Mouse (Mus musculus): ENCODE results near the gene Pigr. TPM values are rescaled to one million over a fixed set of nuclear protein-coding genes. Genes with fewer than 3 reads are reported as not detected.

Pigr gene
- total RNA-seq (2014; rRNA removed) (482 and 517 TPM in 2 replicates), polyA plus RNA-seq (2012; rRNA removed) (579 and 633 TPM in 2 replicates)

DNA sequence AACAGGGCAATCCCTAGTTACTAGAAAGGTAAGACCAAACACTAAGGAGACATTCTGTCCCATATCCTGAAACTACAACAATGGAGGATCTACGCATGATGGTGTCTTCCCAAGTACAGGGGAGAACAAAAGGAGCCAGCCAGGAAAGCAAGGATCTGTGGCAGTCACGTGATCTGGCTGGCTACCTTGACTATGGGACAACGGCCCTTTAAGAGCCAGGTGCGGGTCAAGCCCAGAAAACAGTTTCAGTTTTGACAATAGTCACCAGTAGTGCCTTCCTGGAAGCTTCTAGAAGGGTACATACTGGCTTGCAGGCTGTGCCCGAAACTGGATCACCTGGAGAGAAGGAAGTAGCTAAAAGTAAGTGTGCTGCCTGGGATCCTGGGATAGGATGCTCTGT, at the start of gene Pigr:
Gene Pigr (plus strand): TSS at position 237 of the 400 bp plus-strand sequence.
- H3K9ac ChIP-seq (ENCODE audit: low read depth, low read length): peak within 1 kb of the TSS; percentile 83
- H3K4me1 ChIP-seq (ENCODE audit: control insufficient read depth, insufficient read depth, low read length): peaks cover 36% of the 10 kb centered on the region
- peak within 1 kb of the TSS; percentile 72 for H3K4me3 ChIP-seq (ENCODE audit: insufficient read depth, low read depth, low read length)
- H3K36me3 ChIP-seq (ENCODE audit: control insufficient read depth, insufficient read depth, low read length): no peaks in the 10 kb centered on the region
- peak within 1 kb of the TSS; percentile 96 for H3K27ac ChIP-seq (replicated peaks; ENCODE audit: insufficient read depth, low read depth, low read length)
- peak; percentile 89 for DNase-seq (ENCODE audit: extremely low read depth, low read depth, low spot score)
- H3K27me3 ChIP-seq (ENCODE audit: control insufficient read depth, insufficient read depth, low read length): no peaks in the 10 kb centered on the region
- WGBS: 57% methylated on average over 5 of the region's 5 CpGs
- H3K79me2 ChIP-seq (ENCODE audit: control insufficient read depth, insufficient read depth, low read length): peaks cover 17% of the 10 kb centered on the region
- TF ChIP-seq CTCF (IDR thresholded peaks at IDR 0.05; ENCODE audit: low read depth, low read length): no peak
- no peak for TF ChIP-seq POLR2A (IDR thresholded peaks at IDR 0.05; ENCODE audit: extremely low read depth, insufficient read depth, low read length)

DNA sequence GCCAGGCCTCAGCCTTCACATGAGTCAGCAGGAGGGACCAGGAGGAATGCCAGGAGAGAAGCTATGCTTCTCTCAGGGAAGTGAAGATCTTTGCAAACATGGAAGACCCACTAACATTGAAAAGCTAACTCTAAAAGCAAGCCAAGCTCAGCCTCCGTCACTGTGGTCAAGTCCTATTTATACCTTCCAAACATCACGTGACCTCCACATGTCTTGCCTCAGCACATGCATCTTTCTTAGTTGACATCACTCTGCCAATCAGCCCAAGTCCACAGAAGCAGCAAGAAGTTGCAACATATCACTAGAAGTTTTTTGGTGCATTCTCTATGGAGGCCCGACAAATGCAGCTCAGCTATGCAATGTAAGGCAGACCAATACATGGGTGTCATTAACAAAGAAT, 46.6 kb upstream of the Pigr start:
- TF ChIP-seq CTCF (IDR thresholded peaks at IDR 0.05; ENCODE audit: low read depth, low read length) (no peak), POLR2A (IDR thresholded peaks at IDR 0.05; ENCODE audit: extremely low read depth, insufficient read depth, low read length) (no peak)
- no peaks in the 10 kb centered on the region for H3K27me3 ChIP-seq (ENCODE audit: control insufficient read depth, insufficient read depth, low read length)
- H3K27ac ChIP-seq (replicated peaks; ENCODE audit: insufficient read depth, low read depth, low read length): no peak overlapping the region
- 87% methylated on average over 3 of the region's 3 CpGs for WGBS
- H3K36me3 ChIP-seq (ENCODE audit: control insufficient read depth, insufficient read depth, low read length): no peaks in the 10 kb centered on the region
- no peaks in the 10 kb centered on the region for H3K79me2 ChIP-seq (ENCODE audit: control insufficient read depth, insufficient read depth, low read length)
- DNase-seq (ENCODE audit: extremely low read depth, low read depth, low spot score): no peak
- no peak overlapping the region for H3K4me3 ChIP-seq (ENCODE audit: insufficient read depth, low read depth, low read length)
- peaks cover 4% of the 10 kb centered on the region; the same call in 1 of the 2 replicates for H3K4me1 ChIP-seq (ENCODE audit: control insufficient read depth, insufficient read depth, low read length)
- no peak overlapping the region for H3K9ac ChIP-seq (ENCODE audit: low read depth, low read length)

DNA sequence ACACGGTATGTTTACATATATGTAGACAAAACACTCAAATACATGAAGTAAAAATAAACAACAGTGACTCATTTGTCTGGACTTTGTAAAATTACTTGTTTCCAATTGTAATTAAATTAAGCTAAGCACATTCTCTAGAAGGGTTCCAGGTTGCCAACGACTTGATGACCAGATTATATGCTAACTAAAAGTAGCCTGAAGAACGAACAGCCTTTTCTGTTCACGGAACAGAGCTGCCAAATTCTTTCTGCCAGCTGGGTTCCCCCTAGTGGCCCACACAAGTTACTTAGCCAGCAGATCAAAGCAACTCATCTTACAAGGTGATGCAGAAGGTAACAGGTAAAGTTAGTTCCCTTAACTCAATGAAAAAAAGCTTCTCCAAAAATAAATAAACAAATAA, 42.4 kb upstream of the Pigr start:
- no peak for TF ChIP-seq POLR2A (IDR thresholded peaks at IDR 0.05; ENCODE audit: extremely low read depth, insufficient read depth, low read length)
- peak; percentile 41; the same call in 1 of the 2 replicates for TF ChIP-seq CTCF (IDR thresholded peaks at IDR 0.05; ENCODE audit: low read depth, low read length)
- no peak overlapping the region for H3K27ac ChIP-seq (replicated peaks; ENCODE audit: insufficient read depth, low read depth, low read length)
- 13% methylated on average over 4 of the region's 4 CpGs for WGBS
- peak; percentile 68 for DNase-seq (ENCODE audit: extremely low read depth, low read depth, low spot score)
- no peak overlapping the region for H3K4me3 ChIP-seq (ENCODE audit: insufficient read depth, low read depth, low read length)
- H3K9ac ChIP-seq (ENCODE audit: low read depth, low read length): no peak overlapping the region
- no peaks in the 10 kb centered on the region for H3K27me3 ChIP-seq (ENCODE audit: control insufficient read depth, insufficient read depth, low read length)
- H3K4me1 ChIP-seq (ENCODE audit: control insufficient read depth, insufficient read depth, low read length): no peaks in the 10 kb centered on the region
- H3K36me3 ChIP-seq (ENCODE audit: control insufficient read depth, insufficient read depth, low read length): no peaks in the 10 kb centered on the region
- no peaks in the 10 kb centered on the region for H3K79me2 ChIP-seq (ENCODE audit: control insufficient read depth, insufficient read depth, low read length)

DNA sequence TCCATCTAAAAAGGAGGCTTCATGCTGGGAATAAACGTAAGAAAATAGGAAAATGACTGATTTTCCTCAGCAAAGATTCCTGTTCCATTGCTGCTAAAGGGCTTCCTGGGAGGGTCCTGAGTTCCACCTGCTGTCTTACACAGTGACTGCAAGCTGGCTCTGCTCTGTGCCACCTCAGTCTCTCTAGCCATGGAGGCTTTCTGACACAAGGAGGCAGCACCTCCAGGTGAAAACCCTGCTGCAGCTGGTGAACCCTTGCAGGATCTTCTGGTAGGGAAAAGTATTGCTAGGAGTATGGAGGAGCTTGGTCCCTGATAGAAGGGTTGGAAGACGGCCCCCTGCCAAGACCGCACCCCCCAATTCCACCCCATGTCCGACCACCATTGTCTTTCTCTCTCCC, 39.5 kb upstream of the Pigr start:
- Histone ChIP-seq H3K4me3 (ENCODE audit: insufficient read depth, low read depth, low read length) (no peak overlapping the region), H3K9ac (ENCODE audit: low read depth, low read length) (no peak overlapping the region), H3K27ac (replicated peaks; ENCODE audit: insufficient read depth, low read depth, low read length) (no peak overlapping the region), H3K27me3 (ENCODE audit: control insufficient read depth, insufficient read depth, low read length) (no peaks in the 10 kb centered on the region), H3K79me2 (ENCODE audit: control insufficient read depth, insufficient read depth, low read length) (no peaks in the 10 kb centered on the region), H3K4me1 (ENCODE audit: control insufficient read depth, insufficient read depth, low read length) (no peaks in the 10 kb centered on the region), H3K36me3 (ENCODE audit: control insufficient read depth, insufficient read depth, low read length) (no peaks in the 10 kb centered on the region)
- 50% methylated on average over 4 of the region's 4 CpGs for WGBS
- no peak for DNase-seq (ENCODE audit: extremely low read depth, low read depth, low spot score)
- TF ChIP-seq POLR2A (IDR thresholded peaks at IDR 0.05; ENCODE audit: extremely low read depth, insufficient read depth, low read length) (no peak), CTCF (IDR thresholded peaks at IDR 0.05; ENCODE audit: low read depth, low read length) (peak; percentile 65)

- Histone ChIP-seq H3K27me3 (ENCODE audit: control insufficient read depth, insufficient read depth, low read length) (no peaks in the 10 kb centered on the region), H3K4me3 (ENCODE audit: insufficient read depth, low read depth, low read length) (no peak overlapping the region), H3K27ac (replicated peaks; ENCODE audit: insufficient read depth, low read depth, low read length) (no peak overlapping the region), H3K4me1 (ENCODE audit: control insufficient read depth, insufficient read depth, low read length) (no peaks in the 10 kb centered on the region), H3K9ac (ENCODE audit: low read depth, low read length) (no peak overlapping the region), H3K79me2 (ENCODE audit: control insufficient read depth, insufficient read depth, low read length) (no peaks in the 10 kb centered on the region), H3K36me3 (ENCODE audit: control insufficient read depth, insufficient read depth, low read length) (no peaks in the 10 kb centered on the region)
- 84% methylated on average over 3 of the region's 3 CpGs for WGBS
- TF ChIP-seq CTCF (IDR thresholded peaks at IDR 0.05; ENCODE audit: low read depth, low read length): no peak
- no peak for TF ChIP-seq POLR2A (IDR thresholded peaks at IDR 0.05; ENCODE audit: extremely low read depth, insufficient read depth, low read length)
- no peak for DNase-seq (ENCODE audit: extremely low read depth, low read depth, low spot score)
These were observed 36.7 kb upstream of the Pigr start for GRCm38 (mm10) chr1:130789512-130790451.

DNA sequence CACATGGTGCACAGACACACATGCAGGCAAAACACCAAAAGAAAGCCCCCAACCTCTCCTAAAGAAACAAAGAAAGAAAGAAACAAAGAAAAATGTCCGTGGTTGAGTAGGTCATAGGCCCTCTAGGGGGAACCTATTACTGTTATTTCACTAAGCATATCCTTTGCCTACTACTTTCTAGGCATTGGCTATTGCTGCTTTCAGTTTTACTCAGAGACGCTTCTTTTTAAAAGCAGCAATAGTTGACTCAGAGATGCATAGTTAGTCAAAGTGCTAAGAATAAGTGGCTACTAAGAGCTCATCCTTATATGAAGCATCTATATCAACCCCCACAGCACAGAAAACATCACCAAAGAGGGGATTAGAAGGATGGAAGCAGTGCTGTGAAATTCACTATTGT, 31.2 kb upstream of the Pigr start:
- Histone ChIP-seq H3K79me2 (ENCODE audit: control insufficient read depth, insufficient read depth, low read length) (no peaks in the 10 kb centered on the region), H3K27ac (replicated peaks; ENCODE audit: insufficient read depth, low read depth, low read length) (no peak overlapping the region), H3K36me3 (ENCODE audit: control insufficient read depth, insufficient read depth, low read length) (no peaks in the 10 kb centered on the region), H3K4me1 (ENCODE audit: control insufficient read depth, insufficient read depth, low read length) (peaks cover 12% of the 10 kb centered on the region), H3K4me3 (ENCODE audit: insufficient read depth, low read depth, low read length) (no peak overlapping the region), H3K9ac (ENCODE audit: low read depth, low read length) (no peak overlapping the region), H3K27me3 (ENCODE audit: control insufficient read depth, insufficient read depth, low read length) (no peaks in the 10 kb centered on the region)
- no peak for DNase-seq (ENCODE audit: extremely low read depth, low read depth, low spot score)
- TF ChIP-seq POLR2A (IDR thresholded peaks at IDR 0.05; ENCODE audit: extremely low read depth, insufficient read depth, low read length): no peak
- WGBS: 79% methylated on average over 2 of the region's 2 CpGs

All from liver, adult 2 months (tissue).